Mouse (Mus musculus): ENCODE data around the gene Gimap8.

- no peak for TF ChIP-seq POLR2A (IDR thresholded peaks at IDR 0.05; ENCODE audit: borderline replicate concordance, low read depth, low read length)
- TF ChIP-seq CTCF (IDR thresholded peaks at IDR 0.05; ENCODE audit: low read depth, low read length), result no peak
These were observed 40.0 kb downstream of the Gimap8 start for GRCm38 (mm10) chr6:48687077-48687476.

Data from bone marrow macrophage, adult 2 months (primary cell).